Mouse (Mus musculus) intestine, postnatal 0 days (tissue): Measurements from ENCODE around the gene Il5. TPM values are rescaled to one million over a fixed set of nuclear protein-coding genes. Genes with fewer than 3 reads are reported as not detected.

Experiments used
- ATAC-seq: fragments of 200-750 bp; cut with Nextera tagmentation; 2 replicates; pipeline ENCODE4 v1.8.0; 2017; ENCODE audit warnings: mild to moderate bottlenecking, moderate TSS enrichment, moderate library complexity
- H3K27ac ChIP-seq: fragments of 300-500 bp; sonication (generic); 2 replicates; pipeline ENCODE4 v1.5.1; 2014; ENCODE audit warnings: mild to moderate bottlenecking, low read depth, low read length, moderate library complexity
- H3K27me3 ChIP-seq: fragments of 300-500 bp; sonication (generic); replicated peaks from 2 replicates; pipeline ENCODE4 v1.6.1; 2014; ENCODE audit warnings: low read length, mixed read lengths; ENCODE audit not compliant: control insufficient read depth, insufficient read depth
- H3K36me3 ChIP-seq: fragments of 300-500 bp; sonication (generic); 2 replicates; pipeline ENCODE4 v1.6.1; 2014; ENCODE audit warnings: mild to moderate bottlenecking, moderate library complexity; ENCODE audit not compliant: control insufficient read depth, insufficient read depth
- H3K4me1 ChIP-seq: fragments of 300-500 bp; sonication (generic); replicated peaks from 2 replicates; pipeline ENCODE4 v1.6.1; 2014; ENCODE audit warnings: antibody characterized with exemption, low read length, mixed read lengths; ENCODE audit not compliant: control insufficient read depth, insufficient read depth
- H3K4me2 ChIP-seq: fragments of 300-500 bp; sonication (generic); replicated peaks from 2 replicates; pipeline ENCODE4 v1.6.1; 2014; ENCODE audit warnings: low read depth, mild to moderate bottlenecking, moderate library complexity
- H3K4me3 ChIP-seq: fragments of 300-500 bp; sonication (generic); 2 replicates; pipeline ENCODE4 v1.5.1; 2014; ENCODE audit warnings: low read depth, low read length
- H3K9ac ChIP-seq: fragments of 300-500 bp; sonication (generic); 2 replicates; pipeline ENCODE4 v1.6.1; 2014; ENCODE audit warnings: mild to moderate bottlenecking, low read depth, low read length
- H3K9me3 ChIP-seq: fragments of 300-500 bp; sonication (generic); 2 replicates; pipeline ENCODE4 v1.6.1; 2016; ENCODE audit warnings: mixed run types; ENCODE audit not compliant: control insufficient read depth
- CTCF ChIP-seq: sonication (generic); IDR thresholded peaks from 2 replicates; pipeline ENCODE4 v1.5.1; 2016; ENCODE audit warnings: low read depth, mild to moderate bottlenecking, control low read depth, antibody characterized with exemption, moderate library complexity
- WGBS: fragments of 180-500 bp; shearing (Covaris S2); extraction: QIAGEN DNeasy Blood & Tissue Kit; methylation state at CpG from one replicate; pipeline ENCODE4 v1.1.7; 2014; 5-methylcytosine and 5-hydroxymethylcytosine counted together
- polyA plus RNA-seq: library from polyadenylated mRNA; unstranded; fragments of >200 nt; fragmentation: Nextera tagmentation; extraction: Ambion mirVana; gene quantifications from 2 replicates; pipeline ENCODE4 v1.2.1, GENCODE M21; 2015

The Il5 gene
- polyA plus RNA-seq, 1 experiment from 2014 or later: not detected

GRCm38 (mm10) chr11:53768422-53769184 is 48.0 kb downstream of the Il5 start:
- H3K27ac ChIP-seq: no peak overlapping the region
- no peak overlapping the region for H3K9ac ChIP-seq
- no peaks in the 10 kb centered on the region for H3K9me3 ChIP-seq
- no peak overlapping the region for H3K4me2 ChIP-seq
- TF ChIP-seq CTCF: no peak
- ATAC-seq: no peak
- no peak overlapping the region for H3K4me3 ChIP-seq
- WGBS: 77% methylated on average over 13 of the region's 13 CpGs
- peaks cover 23% of the 10 kb centered on the region for H3K36me3 ChIP-seq
- no peaks in the 10 kb centered on the region for H3K27me3 ChIP-seq
- H3K4me1 ChIP-seq: 0 out of 2 replicates have a peak, but pooled peaks cover 3% of the 10 kb centered on the region

- peak overlapping the region; percentile 97 for H3K27ac ChIP-seq
- peak overlapping the region; percentile 73 for H3K4me2 ChIP-seq
- peak overlapping the region; percentile 91 for H3K4me3 ChIP-seq
- 0 out of 2 replicates have a peak, but pooled peaks cover 3% of the 10 kb centered on the region for H3K4me1 ChIP-seq
- no peaks in the 10 kb centered on the region for H3K9me3 ChIP-seq
- 56% methylated on average over 12 of the region's 12 CpGs for WGBS
- H3K36me3 ChIP-seq: peaks cover 29% of the 10 kb centered on the region
- no peaks in the 10 kb centered on the region for H3K27me3 ChIP-seq
- no peak; the same call in 1 of the 2 replicates for ATAC-seq
- no peak for TF ChIP-seq CTCF
- H3K9ac ChIP-seq: peak overlapping the region; percentile 92
Observed at GRCm38 (mm10) chr11:53769185-53769576, 48.6 kb downstream of the Il5 start.

DNA sequence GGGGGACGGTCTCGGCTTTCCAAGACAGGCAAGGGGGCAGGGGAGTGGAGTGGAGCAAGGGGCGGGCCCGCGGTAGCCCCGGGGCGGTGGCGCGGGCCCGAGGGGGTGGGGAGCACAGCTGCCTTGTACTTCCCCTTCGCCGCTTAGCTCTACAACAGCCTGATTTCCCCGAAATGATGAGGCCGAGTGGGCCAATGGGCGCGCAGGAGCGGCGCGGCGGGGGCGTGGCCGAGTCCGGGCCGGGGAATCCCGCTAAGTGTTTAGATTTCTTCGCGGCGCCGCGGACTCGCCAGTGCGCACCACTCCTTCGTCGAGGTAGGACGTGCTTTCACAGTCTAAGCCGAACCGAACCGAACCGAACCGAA is 49.1 kb downstream of the Il5 start, which contains the start of gene Irf1:
TSS of gene Irf1 (plus strand) at position 255 of the 365 bp plus-strand sequence.
- Histone ChIP-seq H3K4me3 (peak within 1 kb of the TSS; percentile 91), H3K27ac (peak within 1 kb of the TSS; percentile 97), H3K4me2 (peak within 1 kb of the TSS; percentile 73), H3K9ac (peak within 1 kb of the TSS; percentile 92), H3K27me3 (no peaks in the 10 kb centered on the region), H3K9me3 (no peaks in the 10 kb centered on the region), H3K36me3 (peaks cover 34% of the 10 kb centered on the region), H3K4me1 (0 out of 2 replicates have a peak, but pooled peaks cover 3% of the 10 kb centered on the region)
- no peak for TF ChIP-seq CTCF
- ATAC-seq: peak; percentile 88
- under 1% methylated on average over 33 of the region's 40 CpGs for WGBS

DNA sequence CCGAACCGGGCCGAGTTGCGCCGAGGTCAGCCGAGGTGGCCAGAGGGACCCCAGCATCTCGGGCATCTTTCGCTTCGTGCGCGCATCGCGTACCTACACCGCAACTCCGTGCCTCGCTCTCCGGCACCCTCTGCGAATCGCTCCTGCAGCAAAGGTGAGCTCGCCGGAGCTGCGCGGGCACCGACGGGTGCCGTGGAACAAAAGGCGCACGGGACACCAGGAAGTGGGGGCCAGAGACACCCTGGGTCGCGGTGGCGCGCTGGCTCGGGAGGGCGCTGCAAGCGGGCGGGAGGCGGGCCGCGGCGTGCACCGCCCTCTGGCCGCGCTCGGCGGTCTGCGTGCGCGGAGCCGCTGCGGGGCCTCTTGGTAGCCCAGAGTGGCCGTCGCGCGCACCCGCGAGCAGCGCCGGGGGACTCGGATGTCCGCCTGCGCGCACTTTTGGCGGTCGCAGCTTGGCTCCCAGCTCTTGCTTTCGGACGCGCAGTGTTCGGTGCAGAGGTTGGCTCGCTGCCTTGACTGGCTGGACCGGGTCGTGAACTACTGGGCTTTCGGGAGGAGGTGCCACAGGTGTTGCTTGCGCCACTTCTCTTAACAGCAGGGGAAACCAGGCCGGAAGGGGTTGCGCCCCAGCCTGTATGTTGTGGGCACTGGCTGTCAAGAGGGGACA is 49.7 kb downstream of the Il5 start:
- peak; percentile 59 for TF ChIP-seq CTCF
- Histone ChIP-seq H3K27ac (peak overlapping the region; percentile 97), H3K9me3 (no peaks in the 10 kb centered on the region), H3K9ac (peak overlapping the region; percentile 92), H3K4me3 (peak overlapping the region; percentile 91), H3K27me3 (no peaks in the 10 kb centered on the region), H3K36me3 (peaks cover 39% of the 10 kb centered on the region), H3K4me2 (peak overlapping the region; percentile 73), H3K4me1 (0 out of 2 replicates have a peak, but pooled peaks cover 3% of the 10 kb centered on the region)
- ATAC-seq: peak; percentile 79
- under 1% methylated on average over 75 of the region's 75 CpGs for WGBS

- no peak for TF ChIP-seq CTCF
- Histone ChIP-seq H3K4me3 (peak overlapping the region; percentile 91), H3K9me3 (no peaks in the 10 kb centered on the region), H3K4me2 (peak overlapping the region; percentile 73), H3K27me3 (no peaks in the 10 kb centered on the region), H3K27ac (peak overlapping the region; percentile 97; the same call in 1 of the 2 replicates), H3K36me3 (peaks cover 49% of the 10 kb centered on the region), H3K9ac (peak overlapping the region; percentile 92), H3K4me1 (0 out of 2 replicates have a peak, but pooled peaks cover 3% of the 10 kb centered on the region)
- 43% methylated on average over 11 of the region's 11 CpGs for WGBS
- ATAC-seq: no peak
Observed at GRCm38 (mm10) chr11:53771001-53771744, 50.6 kb downstream of the Il5 start.
